Mouse (Mus musculus): ENCODE data around the gene Myl4. TPM values are rescaled to one million over a fixed set of nuclear protein-coding genes. Genes with fewer than 3 reads are reported as not detected.
A peak's percentile ranks its signal among the peaks of the same experiment; 100 is the strongest.
"Not testable (repeated sequence)": the region's sequence is repeated elsewhere in the genome, so short reads cannot be mapped to it uniquely, and the experiment has no call there.

Gene Myl4
- polyA plus RNA-seq, 1 experiment from 2014 or later: 1.3 TPM

DNA sequence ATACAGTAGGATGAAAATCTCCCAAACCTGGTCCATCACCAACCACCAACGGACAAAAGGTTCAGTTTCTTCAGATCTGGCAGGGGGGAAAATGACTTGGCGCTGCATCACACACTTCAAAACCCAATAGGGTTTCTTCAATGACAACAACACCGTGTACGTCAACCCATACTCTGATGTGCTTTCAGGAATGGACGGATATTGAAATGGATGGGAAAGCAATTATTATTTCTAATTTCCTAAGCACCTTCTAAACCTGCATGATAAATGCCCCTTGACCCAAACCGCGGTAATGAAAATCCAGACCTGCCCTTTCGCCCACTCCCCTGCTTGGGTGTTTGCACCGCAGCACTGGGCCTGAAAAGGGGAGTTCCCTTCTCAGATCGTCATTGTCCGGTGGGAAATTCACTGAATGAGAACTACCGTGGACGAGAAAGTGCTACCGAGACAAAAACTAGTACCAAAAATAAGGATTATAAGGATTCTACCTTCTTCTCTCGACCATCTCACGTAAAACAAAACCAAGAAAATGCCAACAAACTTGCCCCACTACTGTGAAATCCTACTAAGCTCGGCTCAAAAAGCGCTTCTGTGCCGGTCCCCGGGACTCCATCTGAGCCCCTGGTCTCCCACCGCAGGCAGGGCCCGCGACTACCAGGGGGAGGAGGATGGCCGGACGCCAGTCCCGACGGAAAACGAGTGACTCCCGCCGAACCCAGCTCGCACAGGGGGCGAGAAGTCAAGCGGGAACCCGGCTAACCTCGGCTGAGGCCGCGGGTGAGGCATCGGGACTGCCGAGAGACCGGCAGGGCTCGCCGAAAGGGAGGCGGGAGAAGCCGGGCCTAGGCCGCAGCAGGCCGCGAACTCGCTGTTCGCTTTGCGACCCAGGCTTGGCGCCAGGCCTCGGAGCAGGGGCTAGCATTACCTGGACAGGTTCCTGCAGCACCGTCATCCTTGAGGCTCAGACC lies 741 bp upstream of the Myl4 start:
- peak; percentile 63 for ATAC-seq
- CTCF ChIA-PET: interaction anchor here (0.7 to 1.3 kb wide), 2 partner anchors 11 to 41 kb away, joined by 3 to 4 read pairs; no protein-coding TSS in a partner anchor
- DNase-seq (ENCODE audit: low read depth, low spot score): peak; percentile 49

GRCm38 (mm10) chr11:104558065-104558464 lies 7.6 kb downstream of the Myl4 start:
- ATAC-seq: no peak
- H3K27me3 ChIP-seq: no peaks in the 10 kb centered on the region
- in situ Hi-C loops (cut with MboI; ENCODE audit: low pct_unique_long_range_greater_than_20kb): no loop called here
- no peak for TF ChIP-seq CTCF (IDR thresholded peaks at IDR 0.05)
- no peak for DNase-seq (ENCODE audit: low read depth, low spot score)
- CTCF ChIA-PET: interaction anchor here (1.0 kb wide), 1 partner anchor 24 kb away, joined by 3 read pairs; no protein-coding TSS in a partner anchor
- POLR2A ChIA-PET: no interaction called here

More for the DNA sequence above, 741 bp upstream of the Myl4 start:
- POLR2A ChIA-PET: no interaction called here
- TF ChIP-seq CTCF (IDR thresholded peaks at IDR 0.05): no peak
- in situ Hi-C loops (cut with MboI; ENCODE audit: low pct_unique_long_range_greater_than_20kb): no loop called here
- H3K27me3 ChIP-seq: no peaks in the 10 kb centered on the region

- in situ Hi-C loops (cut with MboI; ENCODE audit: low pct_unique_long_range_greater_than_20kb): no loop called here
- no peaks in the 10 kb centered on the region for H3K27me3 ChIP-seq
- TF ChIP-seq CTCF (IDR thresholded peaks at IDR 0.05): no peak
- POLR2A ChIA-PET: interaction anchor here (0.7 kb wide), 1 partner anchor 107 kb away, joined by 4 read pairs; no protein-coding TSS in a partner anchor
- ATAC-seq: no peak
- DNase-seq (ENCODE audit: low read depth, low spot score): no peak
- CTCF ChIA-PET: interaction anchor here (1.1 to 2.3 kb wide), 3 partner anchors 14 to 32 kb away, joined by 3 to 7 read pairs (median 3); no protein-coding TSS in a partner anchor
Observed at GRCm38 (mm10) chr11:104558651-104559403, 8.4 kb downstream of the Myl4 start.

DNA sequence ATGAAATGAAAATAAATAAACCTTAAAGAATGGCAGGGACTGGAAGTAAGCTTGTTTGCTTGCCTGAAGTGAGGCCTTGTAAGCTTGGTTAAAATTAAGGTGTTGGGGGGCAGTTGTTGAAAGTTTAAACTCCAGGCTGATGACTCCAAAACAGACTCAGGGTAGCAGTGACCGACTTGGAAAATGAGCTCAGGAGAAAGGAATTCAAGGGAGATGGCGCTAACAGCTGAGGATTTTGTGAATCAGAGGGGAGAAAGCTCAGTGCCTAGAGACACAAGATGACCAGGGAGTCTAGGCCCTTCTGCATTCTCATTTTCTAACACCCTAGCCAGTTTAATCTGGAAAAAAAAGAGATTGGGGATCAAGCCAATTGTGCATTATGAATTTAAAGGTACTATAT lies 10.5 kb downstream of the Myl4 start:
- ATAC-seq (peak; percentile 90), DNase-seq (ENCODE audit: low read depth, low spot score) (peak; percentile 49)
- CTCF ChIA-PET: interaction anchor here (1.0 to 2.3 kb wide), 3 partner anchors 8 to 12 kb away, joined by 4 to 7 read pairs (median 5); partner anchors contain the start of genes Cdc27 and Myl4
- no peaks in the 10 kb centered on the region for H3K27me3 ChIP-seq
- in situ Hi-C loops (cut with MboI; ENCODE audit: low pct_unique_long_range_greater_than_20kb): no loop called here
- POLR2A ChIA-PET: no interaction called here
- no peak for TF ChIP-seq CTCF (IDR thresholded peaks at IDR 0.05)

- ChIA-PET CTCF (no interaction called here), POLR2A (no interaction called here)
- TF ChIP-seq CTCF (IDR thresholded peaks at IDR 0.05): no peak
- no peak for ATAC-seq
- in situ Hi-C loops (cut with MboI; ENCODE audit: low pct_unique_long_range_greater_than_20kb): no loop called here
- H3K27me3 ChIP-seq: no peaks in the 10 kb centered on the region
- DNase-seq (ENCODE audit: low read depth, low spot score): no peak
Observed at GRCm38 (mm10) chr11:104563496-104563895, 13.0 kb downstream of the Myl4 start.

- ChIA-PET CTCF (no interaction called here), POLR2A (interaction anchor here (0.5 kb wide), 1 partner anchor 9 kb away, joined by 7 read pairs; no protein-coding TSS in a partner anchor)
- DNase-seq (ENCODE audit: low read depth, low spot score) (no peak), ATAC-seq (no peak)
- H3K27me3 ChIP-seq: no peaks in the 10 kb centered on the region
- in situ Hi-C loops (cut with MboI; ENCODE audit: low pct_unique_long_range_greater_than_20kb): no loop called here
- no peak for TF ChIP-seq CTCF (IDR thresholded peaks at IDR 0.05)
Observed at GRCm38 (mm10) chr11:104565172-104565571, 14.7 kb downstream of the Myl4 start.

DNA sequence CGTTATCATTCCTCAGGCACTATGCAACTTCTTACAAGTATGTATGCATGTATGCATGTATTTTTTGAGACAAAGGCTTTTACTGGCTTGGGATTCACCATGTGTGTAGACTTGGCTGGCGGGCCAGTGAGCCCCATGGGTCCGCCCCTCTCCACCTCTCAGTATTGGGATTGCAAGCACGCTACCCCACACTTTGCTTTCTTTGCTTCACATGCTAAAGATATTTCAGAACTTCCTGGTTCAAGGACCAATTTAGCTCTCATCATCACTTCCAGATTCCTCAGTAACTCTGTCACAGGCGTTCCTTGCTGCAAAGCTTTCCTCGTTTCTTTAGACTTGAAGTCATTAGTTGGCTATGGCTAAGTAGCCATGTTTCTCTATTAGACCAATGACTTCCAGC lies 15.6 kb downstream of the Myl4 start:
- CTCF ChIA-PET: interaction anchor here (2.1 kb wide), 1 partner anchor 24 kb away, joined by 8 read pairs; no protein-coding TSS in a partner anchor
- no peak for ATAC-seq
- in situ Hi-C loops (cut with MboI; ENCODE audit: low pct_unique_long_range_greater_than_20kb): no loop called here
- POLR2A ChIA-PET: no interaction called here
- DNase-seq (ENCODE audit: low read depth, low spot score): no peak
- TF ChIP-seq CTCF (IDR thresholded peaks at IDR 0.05): no peak
- no peaks in the 10 kb centered on the region for H3K27me3 ChIP-seq

GRCm38 (mm10) chr11:104566796-104567195 lies 16.3 kb downstream of the Myl4 start:
- H3K27me3 ChIP-seq: no peaks in the 10 kb centered on the region
- in situ Hi-C loops (cut with MboI; ENCODE audit: low pct_unique_long_range_greater_than_20kb): no loop called here
- ATAC-seq (no peak), DNase-seq (ENCODE audit: low read depth, low spot score) (no peak)
- ChIA-PET POLR2A (no interaction called here), CTCF (interaction anchor here (2.1 kb wide), 1 partner anchor 23 kb away, joined by 8 read pairs; no protein-coding TSS in a partner anchor)
- TF ChIP-seq CTCF (IDR thresholded peaks at IDR 0.05): no peak

DNA sequence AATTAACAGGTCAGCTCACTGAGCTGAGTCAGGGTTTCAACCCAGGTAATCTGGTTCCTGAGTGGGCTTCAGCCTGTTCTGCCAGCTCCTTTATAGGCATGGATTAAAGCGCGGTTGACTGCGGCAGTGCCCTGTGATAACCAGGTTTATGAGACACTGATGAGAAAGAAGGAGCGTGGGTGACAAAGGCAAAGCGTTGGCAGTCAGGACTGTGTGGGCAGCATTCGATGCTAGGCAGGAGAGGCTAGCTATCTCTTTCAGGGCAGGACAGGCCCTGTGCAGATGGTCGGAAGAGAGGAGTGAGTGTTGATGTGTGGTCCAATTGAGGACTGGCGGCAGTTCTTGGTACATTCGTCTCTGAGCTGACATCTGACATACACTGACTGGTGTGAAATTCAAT lies 17.3 kb downstream of the Myl4 start:
- DNase-seq (ENCODE audit: low read depth, low spot score) (no peak), ATAC-seq (no peak)
- ChIA-PET CTCF (interaction anchor here (2.1 kb wide), 1 partner anchor 22 kb away, joined by 8 read pairs; no protein-coding TSS in a partner anchor), POLR2A (interaction anchor here (0.6 to 0.7 kb wide), 2 partner anchors 41 to 615 kb away, joined by 3 read pairs; no protein-coding TSS in a partner anchor)
- in situ Hi-C loops (cut with MboI; ENCODE audit: low pct_unique_long_range_greater_than_20kb): no loop called here
- no peaks in the 10 kb centered on the region for H3K27me3 ChIP-seq
- no peak for TF ChIP-seq CTCF (IDR thresholded peaks at IDR 0.05)

GRCm38 (mm10) chr11:104568326-104568725 lies 17.9 kb downstream of the Myl4 start:
- DNase-seq (ENCODE audit: low read depth, low spot score) (no peak), ATAC-seq (no peak)
- no peaks in the 10 kb centered on the region for H3K27me3 ChIP-seq
- POLR2A ChIA-PET: interaction anchor here (0.7 kb wide), 1 partner anchor 614 kb away, joined by 3 read pairs; no protein-coding TSS in a partner anchor
- CTCF ChIA-PET: no interaction called here
- in situ Hi-C loops (cut with MboI; ENCODE audit: low pct_unique_long_range_greater_than_20kb): no loop called here
- TF ChIP-seq CTCF (IDR thresholded peaks at IDR 0.05): no peak

DNA sequence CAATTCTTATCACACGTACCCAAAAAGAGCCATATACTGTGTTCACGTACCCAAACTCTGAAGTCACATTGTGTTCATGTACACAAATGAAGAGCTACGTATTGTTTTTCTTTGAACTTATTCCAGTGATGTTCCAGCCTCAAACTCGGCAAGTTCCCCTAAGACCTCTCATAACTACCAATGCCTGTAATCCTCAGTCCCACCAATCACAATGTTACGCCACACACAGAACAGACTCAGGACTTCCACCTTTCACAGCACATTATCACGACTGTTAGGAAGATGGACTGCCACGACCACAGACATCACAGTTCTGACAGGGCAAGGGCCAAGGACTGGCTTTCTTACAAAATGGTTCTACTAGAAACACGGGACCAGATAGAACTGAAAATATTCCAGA lies 20.1 kb downstream of the Myl4 start:
- POLR2A ChIA-PET; CTCF ChIA-PET; H3K27me3 ChIP-seq; DNase-seq (ENCODE audit: low read depth, low spot score); ATAC-seq; in situ Hi-C loops (cut with MboI; ENCODE audit: low pct_unique_long_range_greater_than_20kb): not testable (repeated sequence)

GRCm38 (mm10) chr11:104571373-104571772 lies 20.9 kb downstream of the Myl4 start:
- CTCF ChIA-PET: interaction anchor here (2.1 kb wide), 1 partner anchor 11 kb away, joined by 7 read pairs; no protein-coding TSS in a partner anchor
- not testable (repeated sequence) for ATAC-seq

More at GRCm38 (mm10) chr11:104571373-104571772, 20.9 kb downstream of the Myl4 start:
- H3K27me3 ChIP-seq; in situ Hi-C loops (cut with MboI; ENCODE audit: low pct_unique_long_range_greater_than_20kb); DNase-seq (ENCODE audit: low read depth, low spot score); POLR2A ChIA-PET: not testable (repeated sequence)

All from Patski (cell line).